Mouse (Mus musculus) CH12.LX (cell line): ENCODE results near the gene Crybg2.

ENCODE experiments used
- CTCF ChIP-seq, 2 experiments: IDR thresholded peaks in 1 of 2; conservative IDR thresholded peaks in 1 of 2; 2 replicates each; pipeline ENCODE4 v1.5.1; 2011 to 2012; ENCODE audit warnings: low read depth in 2 of 2, low read length in 2 of 2, improper control_type of control experiment in 1 of 2, inconsistent platforms in 1 of 2, mild to moderate bottlenecking in 1 of 2, moderate library complexity in 1 of 2
- E2F4 ChIP-seq: IDR thresholded peaks from 2 replicates; pipeline ENCODE4 v1.6.1; 2011; ENCODE audit warnings: low read depth, low read length, improper control_type of control experiment; ENCODE audit not compliant: insufficient replicate concordance
- ETS1 ChIP-seq: conservative IDR thresholded peaks from 2 replicates; pipeline ENCODE4 v1.6.1; 2012; ENCODE audit warnings: low read depth, mild to moderate bottlenecking, inconsistent platforms, low read length, improper control_type of control experiment, moderate library complexity
- HCFC1 ChIP-seq: IDR thresholded peaks from 2 replicates; pipeline ENCODE4 v1.6.1; 2012; ENCODE audit warnings: low read depth, mild to moderate bottlenecking, inconsistent platforms, low read length, improper control_type of control experiment
- MAX ChIP-seq: IDR thresholded peaks from 2 replicates; pipeline ENCODE4 v1.6.1; 2011; ENCODE audit warnings: low read length, improper control_type of control experiment
- MXI1 ChIP-seq: IDR thresholded peaks from 2 replicates; pipeline ENCODE4 v1.6.1; 2011; ENCODE audit warnings: mild to moderate bottlenecking, low read depth, low read length, improper control_type of control experiment
- NRF1 ChIP-seq: IDR thresholded peaks from 2 replicates; pipeline ENCODE4 v1.6.1; 2014; ENCODE audit warnings: low read depth, mild to moderate bottlenecking, inconsistent platforms, low read length, improper control_type of control experiment, moderate library complexity
- POLR2A ChIP-seq: IDR thresholded peaks from 2 replicates; pipeline ENCODE4 v1.6.1; 2011; ENCODE audit warnings: low read depth, mild to moderate bottlenecking, improper control_type of control experiment, low read length
- SMC3 ChIP-seq: IDR thresholded peaks from 2 replicates; pipeline ENCODE4 v1.6.1; 2011; ENCODE audit warnings: low read depth, low read length, improper control_type of control experiment
- TCF12 ChIP-seq: IDR thresholded peaks from 2 replicates; pipeline ENCODE4 v1.6.1; 2014; ENCODE audit warnings: low read depth, mild to moderate bottlenecking, inconsistent platforms, low read length, improper control_type of control experiment
- UBTF ChIP-seq: IDR thresholded peaks from 2 replicates; pipeline ENCODE4 v1.6.1; 2012; ENCODE audit warnings: low read depth, mild to moderate bottlenecking, inconsistent platforms, low read length, improper control_type of control experiment, moderate library complexity
- ZC3H11A ChIP-seq: IDR thresholded peaks from 2 replicates; pipeline ENCODE4 v1.6.1; 2012; ENCODE audit warnings: low read depth, mild to moderate bottlenecking, inconsistent platforms, low read length, improper control_type of control experiment
- ZNF384 ChIP-seq: IDR thresholded peaks from 2 replicates; pipeline ENCODE4 v1.6.1; 2012; ENCODE audit warnings: low read depth, low read length, improper control_type of control experiment, inconsistent platforms

- TF ChIP-seq NRF1 (no peak), POLR2A (no peak), CTCF (conservative IDR thresholded peaks at IDR 0.05 in 1 of 2, IDR thresholded peaks at IDR 0.05 in 1 of 2; ENCODE audit: low read depth in 2 of 2, low read length in 2 of 2) (no peak), E2F4 (no peak), MXI1 (no peak), SMC3 (no peak), TCF12 (no peak), MAX (no peak), HCFC1 (no peak), UBTF (no peak), ZNF384 (no peak), ZC3H11A (no peak), ETS1 (no peak)
Observed at GRCm38 (mm10) chr4:134136280-134136926, 75.8 kb downstream of the Crybg2 start.
